Mouse (Mus musculus) subcutaneous adipose tissue, adult 2 months (tissue): ENCODE measurements around the gene Scgb2b24. TPM values are rescaled to one million over a fixed set of nuclear protein-coding genes. Genes with fewer than 3 reads are reported as not detected.

ENCODE experiments used
- polyA plus RNA-seq: library from polyadenylated mRNA; depleted of rRNA; stranded (reverse); fragments of >200 nt; gene quantifications from 2 replicates; pipeline ENCODE4 v1.2.3, GENCODE M21; 2012; ENCODE audit warnings: low replicate concordance; rRNA removed

The Scgb2b24 gene
- not detected in 2 replicates for polyA plus RNA-seq

GRCm38 (mm10) chr7:33739212-33739611, at the start of gene Scgb2b24:
Gene Scgb2b24 (minus strand): TSS chr7:33739312.

GRCm38 (mm10) chr7:33743499-33743898, 4.4 kb upstream of the Scgb2b24 start, which contains the start of gene Scgb1b24:
Gene Scgb1b24 (plus strand): TSS chr7:33743799.

Other genes starting within 250 kb of the Scgb2b24 start
- gene Scgb2b21, start 218.9 kb downstream of the Scgb2b24 start, polyA plus RNA-seq, result not detected in 2 replicates
- gene Scgb1b24, start 4.5 kb upstream of the Scgb2b24 start, polyA plus RNA-seq, result not detected in 2 replicates
- gene Scgb2b26, start 205.7 kb upstream of the Scgb2b24 start, polyA plus RNA-seq, result not detected in 2 replicates